Mouse (Mus musculus): Measurements from ENCODE around the gene Ubr7. TPM values are rescaled to one million over a fixed set of nuclear protein-coding genes. Genes with fewer than 3 reads are reported as not detected.

The Ubr7 gene
- polyA plus RNA-seq, 1 experiment from 2014 or later, result 67.1 TPM

DNA sequence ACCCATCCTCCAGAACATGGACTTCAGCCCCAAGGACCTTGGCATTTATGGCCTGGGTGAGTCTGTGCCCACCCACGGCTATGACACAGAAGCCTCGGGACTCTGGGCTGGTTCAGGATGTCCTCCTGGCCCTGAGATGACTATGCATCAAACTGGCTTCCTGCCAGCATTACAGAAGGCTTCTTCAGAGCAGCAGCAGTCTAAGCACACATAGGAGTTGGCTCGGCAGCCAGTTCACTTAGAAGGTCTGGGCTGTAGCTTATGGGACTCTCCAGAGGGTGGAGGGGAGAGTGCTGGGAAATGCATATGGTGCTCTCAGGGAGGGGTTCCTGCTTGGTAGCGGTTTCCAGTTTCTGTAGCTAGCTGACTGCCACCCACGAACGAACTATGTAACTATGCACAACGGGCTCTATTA, 32.0 kb upstream of the Ubr7 start:
- no peaks in the 10 kb centered on the region for H3K27me3 ChIP-seq (ENCODE audit: low read depth, poor library complexity, severe bottlenecking)
- H3K36me3 ChIP-seq, result no peaks in the 10 kb centered on the region
- H3K9me3 ChIP-seq (replicated peaks), result no peaks in the 10 kb centered on the region
- peaks cover 30% of the 10 kb centered on the region for H3K4me1 ChIP-seq
- H3K27ac ChIP-seq (replicated peaks), result no peak overlapping the region
- 85% methylated on average over 7 of the region's 7 CpGs for WGBS
- no peak for DNase-seq (ENCODE audit: low spot score)
- no peak overlapping the region for H3K4me3 ChIP-seq

DNA sequence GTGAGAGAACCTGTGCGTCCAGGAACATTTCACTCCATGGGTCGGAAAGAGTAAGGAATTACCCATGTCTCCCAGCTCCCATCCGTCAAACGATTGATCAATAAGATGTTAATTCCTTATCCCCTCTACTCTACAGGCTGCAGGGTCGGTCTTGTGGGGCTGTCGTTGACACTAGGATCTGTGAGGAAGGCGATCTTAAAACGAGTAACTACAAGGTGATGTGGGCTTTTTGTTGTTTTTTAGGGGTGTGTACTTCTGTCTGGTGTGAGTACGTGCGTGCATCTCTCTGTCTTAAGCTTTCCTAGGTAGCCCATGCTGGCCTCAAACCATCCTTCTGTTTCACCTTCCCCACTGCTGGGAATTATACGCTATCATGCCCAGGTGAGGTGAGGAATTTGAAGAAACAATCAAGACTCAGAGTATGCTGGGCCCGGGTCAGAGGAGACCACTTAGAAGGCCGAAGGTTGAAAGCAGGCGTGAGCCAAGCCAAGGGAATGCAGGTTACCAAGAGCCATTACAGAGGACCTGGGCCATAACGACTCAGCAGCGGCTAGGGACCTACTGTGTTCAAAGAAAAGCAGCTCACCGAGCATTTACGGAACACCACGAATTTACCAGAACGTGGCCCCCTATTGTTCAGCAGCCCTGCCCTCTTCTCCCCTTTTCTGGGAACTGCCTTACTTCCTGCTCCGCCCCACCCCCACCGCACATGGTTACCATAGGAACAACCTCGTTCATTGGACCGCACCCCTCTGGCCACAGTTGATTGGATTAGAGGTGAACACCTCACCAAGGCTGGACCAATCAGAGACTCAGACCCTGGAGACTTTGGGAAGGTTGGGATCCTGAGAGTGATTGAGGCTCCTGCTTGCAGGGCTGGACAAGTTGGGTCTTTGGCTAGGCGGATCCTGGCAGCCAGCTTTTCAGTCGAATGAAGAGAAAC, 27.6 kb upstream of the Ubr7 start:
- Histone ChIP-seq H3K27me3 (ENCODE audit: low read depth, poor library complexity, severe bottlenecking) (no peaks in the 10 kb centered on the region), H3K4me1 (peaks cover 26% of the 10 kb centered on the region), H3K4me3 (peak overlapping the region; percentile 38), H3K27ac (replicated peaks) (peak overlapping the region; percentile 91), H3K36me3 (no peaks in the 10 kb centered on the region), H3K9me3 (replicated peaks) (no peaks in the 10 kb centered on the region)
- DNase-seq (ENCODE audit: low spot score), result peak; percentile 91
- WGBS, result 36% methylated on average over 26 of the region's 26 CpGs

DNA sequence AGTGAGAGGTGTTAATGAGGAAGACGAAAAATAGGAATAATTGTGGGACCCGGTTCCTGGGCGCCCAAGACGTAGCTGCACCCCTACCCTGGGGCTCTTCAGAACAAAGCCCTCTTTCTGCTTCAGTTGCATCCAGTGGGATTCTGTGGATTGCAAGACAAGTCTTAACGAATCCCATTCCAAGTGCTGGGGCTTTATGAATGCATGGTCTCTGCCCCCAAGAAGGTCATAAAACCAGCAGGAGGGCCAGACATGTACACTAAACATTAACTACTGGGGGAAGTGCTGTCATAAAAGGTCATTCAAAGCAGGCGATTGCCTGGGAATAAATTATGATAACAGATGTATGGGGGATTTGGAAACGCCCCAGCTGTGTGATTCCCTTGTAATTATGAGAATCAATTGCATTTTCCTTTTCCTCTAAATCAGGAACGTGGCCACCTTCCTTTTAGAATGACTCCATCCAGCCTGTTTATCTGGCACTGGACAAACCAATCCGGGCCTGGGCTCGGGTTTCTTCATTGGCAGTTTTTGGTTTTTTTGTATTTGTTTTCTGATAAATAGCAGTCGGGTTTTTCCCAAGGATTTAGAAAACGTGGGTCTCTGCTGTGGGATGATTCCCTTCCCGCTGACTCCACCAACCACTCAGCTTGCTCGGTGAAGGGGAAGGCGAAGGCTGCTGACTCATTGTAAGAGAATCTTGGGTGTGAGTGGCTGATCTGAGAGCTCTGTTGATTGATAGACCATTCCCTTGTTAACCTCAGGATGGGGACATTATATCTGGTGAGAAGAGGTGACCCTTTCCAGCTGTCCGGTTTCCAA, 26.8 kb upstream of the Ubr7 start:
- no peak for DNase-seq (ENCODE audit: low spot score)
- peak overlapping the region; percentile 38 for H3K4me3 ChIP-seq
- no peaks in the 10 kb centered on the region for H3K36me3 ChIP-seq
- WGBS, result 49% methylated on average over 16 of the region's 16 CpGs
- peaks cover 26% of the 10 kb centered on the region for H3K4me1 ChIP-seq
- peak overlapping the region; percentile 91 for H3K27ac ChIP-seq (replicated peaks)
- H3K27me3 ChIP-seq (ENCODE audit: low read depth, poor library complexity, severe bottlenecking), result no peaks in the 10 kb centered on the region
- no peaks in the 10 kb centered on the region for H3K9me3 ChIP-seq (replicated peaks)

DNA sequence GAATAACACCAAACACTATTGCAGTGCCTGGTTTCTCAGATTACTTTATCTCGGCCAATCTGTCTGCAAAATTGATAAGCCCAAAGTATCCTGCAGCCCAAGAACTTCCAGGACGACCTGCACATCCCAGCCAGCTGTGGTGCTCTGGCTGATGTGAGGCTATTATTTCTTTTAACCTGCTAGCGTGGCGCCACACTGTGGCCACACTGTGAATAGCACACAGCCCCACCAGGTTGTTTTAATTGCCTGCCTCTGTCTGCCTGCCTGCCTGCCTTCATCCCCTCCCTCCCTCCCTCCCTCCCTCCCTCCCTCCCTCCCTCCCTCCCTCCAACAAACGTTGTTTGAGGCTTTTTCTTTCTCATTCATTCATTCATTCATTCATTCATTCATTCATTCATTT, 24.4 kb upstream of the Ubr7 start:
- H3K4me1 ChIP-seq, result peaks cover 26% of the 10 kb centered on the region
- H3K27me3 ChIP-seq (ENCODE audit: low read depth, poor library complexity, severe bottlenecking), result no peaks in the 10 kb centered on the region
- no peaks in the 10 kb centered on the region for H3K36me3 ChIP-seq
- DNase-seq (ENCODE audit: low spot score), result peak; percentile 64
- WGBS, result 12% methylated on average over 5 of the region's 5 CpGs
- H3K9me3 ChIP-seq (replicated peaks), result no peaks in the 10 kb centered on the region
- no peak overlapping the region for H3K27ac ChIP-seq (replicated peaks)
- no peak overlapping the region for H3K4me3 ChIP-seq

DNA sequence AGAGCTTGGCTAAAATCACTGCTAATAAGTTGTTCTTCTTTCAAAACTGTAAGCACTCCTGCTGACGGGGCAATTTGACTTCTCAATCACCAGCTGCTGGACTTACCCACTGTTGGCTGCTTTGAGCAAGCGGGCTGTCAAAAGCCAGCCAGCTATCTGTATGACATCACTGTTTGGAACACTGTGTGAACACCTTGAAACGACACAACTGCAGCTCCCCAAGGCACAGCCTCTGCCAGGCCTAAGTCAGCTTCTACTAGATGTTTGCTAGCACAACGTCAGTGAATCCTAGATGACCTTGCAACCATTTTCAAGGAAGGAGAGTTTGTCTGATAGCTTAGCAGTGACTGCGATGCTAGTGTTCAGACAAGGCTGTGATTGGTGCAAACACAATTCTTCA, 18.7 kb upstream of the Ubr7 start:
- peaks cover 19% of the 10 kb centered on the region for H3K4me1 ChIP-seq

DNA sequence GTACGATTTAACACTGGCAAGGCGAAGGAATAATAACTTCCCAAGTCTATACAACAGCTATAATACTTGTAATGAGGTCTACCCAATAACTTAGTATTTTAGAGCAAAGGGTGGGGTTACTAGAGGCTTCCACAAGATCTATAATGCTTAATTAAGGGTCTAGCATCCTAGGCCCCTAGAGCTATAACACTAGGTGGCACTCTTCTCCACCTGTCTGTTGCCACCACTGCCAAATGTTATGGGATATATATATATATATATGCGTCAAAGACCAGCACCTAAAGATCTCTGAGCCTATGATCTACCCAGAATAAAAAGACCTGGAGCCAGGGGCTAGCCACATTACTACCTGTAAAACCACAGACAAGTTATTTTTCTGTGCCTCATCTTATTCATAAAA, 17.5 kb upstream of the Ubr7 start:
- peaks cover 6% of the 10 kb centered on the region; the same call in 1 of the 2 replicates for H3K36me3 ChIP-seq
- H3K4me3 ChIP-seq, result no peak overlapping the region
- 68% methylated on average over 3 of the region's 3 CpGs for WGBS
- H3K9me3 ChIP-seq (replicated peaks), result no peaks in the 10 kb centered on the region
- no peaks in the 10 kb centered on the region for H3K27me3 ChIP-seq (ENCODE audit: low read depth, poor library complexity, severe bottlenecking)
- DNase-seq (ENCODE audit: low spot score), result no peak
- no peak overlapping the region for H3K27ac ChIP-seq (replicated peaks)
- peaks cover 29% of the 10 kb centered on the region for H3K4me1 ChIP-seq

More for the DNA sequence above, 18.7 kb upstream of the Ubr7 start:
- DNase-seq (ENCODE audit: low spot score), result no peak
- Histone ChIP-seq H3K36me3 (peaks cover 6% of the 10 kb centered on the region; the same call in 1 of the 2 replicates), H3K4me3 (no peak overlapping the region), H3K9me3 (replicated peaks) (no peaks in the 10 kb centered on the region), H3K27me3 (ENCODE audit: low read depth, poor library complexity, severe bottlenecking) (no peaks in the 10 kb centered on the region), H3K27ac (replicated peaks) (no peak overlapping the region)
- 88% methylated on average over 5 of the region's 5 CpGs for WGBS

DNA sequence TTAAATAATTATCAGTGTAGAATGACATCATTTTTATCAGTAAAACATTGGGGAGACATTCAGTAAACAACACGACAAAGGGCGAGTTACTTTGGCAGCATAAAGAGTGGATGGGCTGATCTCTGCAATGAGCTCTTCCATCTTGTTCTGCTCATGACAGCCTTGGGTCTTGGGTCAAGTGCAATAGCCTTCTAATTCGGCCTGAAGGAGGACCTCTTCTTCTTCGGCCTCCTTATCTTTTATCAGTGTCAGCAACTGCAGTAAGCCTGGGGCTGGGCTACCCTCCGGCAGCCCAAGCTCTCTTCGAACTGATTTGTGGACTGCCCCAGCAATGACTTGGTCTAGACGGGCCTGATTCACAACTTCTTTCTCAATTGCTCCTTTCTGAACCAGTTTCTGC, 15.7 kb upstream of the Ubr7 start:
- WGBS, result 92% methylated on average over 7 of the region's 7 CpGs

DNA sequence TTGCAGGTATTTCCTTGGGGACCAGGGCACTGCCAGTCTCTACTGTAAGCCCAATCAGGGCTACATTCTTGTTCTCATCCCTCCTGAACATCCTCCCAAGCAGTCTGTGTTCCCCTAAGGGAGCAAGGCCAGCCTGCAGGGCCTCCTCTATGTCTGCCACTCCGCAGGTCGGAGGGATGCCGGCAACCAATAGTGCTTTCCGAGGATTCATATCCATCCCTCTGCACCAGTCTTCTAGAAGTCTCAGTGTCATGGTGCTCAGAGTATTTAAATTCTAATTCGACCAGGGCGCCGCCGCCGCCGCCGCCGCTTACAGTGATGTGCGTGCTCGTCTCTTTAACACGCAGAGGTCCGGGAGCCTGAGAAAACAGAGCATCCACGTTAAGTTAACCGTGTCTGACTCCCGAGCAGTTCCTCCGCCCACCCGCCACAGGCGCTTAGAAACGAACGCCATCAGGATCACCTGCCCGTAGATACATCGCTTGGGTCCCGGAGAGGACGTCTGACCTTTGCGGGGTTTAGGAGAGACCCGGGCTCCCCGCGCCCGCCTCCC, 14.7 kb upstream of the Ubr7 start:
- H3K9me3 ChIP-seq (replicated peaks), result no peaks in the 10 kb centered on the region
- H3K4me3 ChIP-seq, result peak overlapping the region; percentile 92
- peaks cover 32% of the 10 kb centered on the region for H3K4me1 ChIP-seq
- peaks cover 17% of the 10 kb centered on the region for H3K36me3 ChIP-seq
- under 1% methylated on average over 33 of the region's 33 CpGs for WGBS
- DNase-seq (ENCODE audit: low spot score), result no peak
- H3K27ac ChIP-seq (replicated peaks), result peak overlapping the region; percentile 94
- H3K27me3 ChIP-seq (ENCODE audit: low read depth, poor library complexity, severe bottlenecking), result no peaks in the 10 kb centered on the region

More for the DNA sequence above, 15.7 kb upstream of the Ubr7 start:
- no peaks in the 10 kb centered on the region for H3K9me3 ChIP-seq (replicated peaks)
- H3K27me3 ChIP-seq (ENCODE audit: low read depth, poor library complexity, severe bottlenecking), result no peaks in the 10 kb centered on the region
- peaks cover 32% of the 10 kb centered on the region for H3K4me1 ChIP-seq
- no peak for DNase-seq (ENCODE audit: low spot score)
- peaks cover 8% of the 10 kb centered on the region for H3K36me3 ChIP-seq
- peak overlapping the region; percentile 92; the same call in 1 of the 2 replicates for H3K4me3 ChIP-seq
- no peak overlapping the region for H3K27ac ChIP-seq (replicated peaks)

DNA sequence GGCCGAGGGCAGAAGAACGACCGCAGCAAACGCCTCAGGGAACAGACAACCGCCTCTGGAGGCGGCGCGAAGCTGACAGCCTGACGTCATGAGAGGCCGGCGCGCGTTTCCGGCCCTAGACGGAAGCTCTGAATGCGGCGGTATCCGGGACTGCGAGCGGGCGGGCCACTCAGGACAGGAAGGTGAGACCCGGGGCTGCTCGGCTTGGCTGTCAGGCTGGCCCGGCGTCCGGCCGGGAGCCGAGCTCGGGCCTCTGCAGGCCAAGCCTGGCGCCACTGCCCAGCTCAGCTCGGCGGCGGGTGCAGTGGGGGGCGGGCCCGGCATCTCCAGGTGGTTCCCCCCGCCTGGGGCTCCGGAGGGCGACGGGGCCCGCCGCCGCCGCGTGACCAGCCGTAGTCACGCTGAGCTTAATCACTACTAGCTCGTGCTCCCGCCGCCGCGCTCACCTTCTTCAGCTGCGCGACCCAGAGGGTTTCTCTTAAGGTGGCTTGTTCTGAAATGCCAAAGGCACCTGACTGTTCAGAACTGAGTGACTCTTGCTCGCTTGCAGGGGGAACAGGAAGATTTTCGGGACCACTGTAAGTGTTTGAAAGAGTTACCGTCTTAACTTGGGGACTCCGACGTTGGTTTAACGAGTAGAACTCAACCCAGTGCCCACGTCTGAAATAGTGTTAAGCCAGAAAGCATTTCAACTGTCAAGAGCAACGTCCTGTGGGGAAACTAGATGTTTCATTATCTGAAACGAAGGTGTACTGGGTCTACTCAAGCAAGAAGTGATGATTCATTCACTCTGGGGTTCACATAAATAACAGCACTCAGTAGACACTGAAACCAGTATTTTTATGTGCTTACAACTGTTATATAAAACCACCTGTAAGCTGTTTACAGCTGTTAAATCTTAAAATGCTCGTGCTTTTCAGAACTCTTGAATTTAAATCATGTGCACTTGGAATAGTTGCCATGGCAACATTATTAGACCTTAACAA, 13.9 kb upstream of the Ubr7 start, which contains the start of the genes Moap1 and Tmem251:
Moap1 (minus strand) TSS at position 73 of the 986 bp plus-strand sequence.
Tmem251 (plus strand) TSS at position 174 of the 986 bp plus-strand sequence.
- peaks cover 32% of the 10 kb centered on the region for H3K4me1 ChIP-seq
- WGBS, result under 1% methylated on average over 63 of the region's 63 CpGs
- H3K36me3 ChIP-seq, result peaks cover 25% of the 10 kb centered on the region
- H3K9me3 ChIP-seq (replicated peaks), result no peaks in the 10 kb centered on the region
- peak; percentile 93 for DNase-seq (ENCODE audit: low spot score)
- no peaks in the 10 kb centered on the region for H3K27me3 ChIP-seq (ENCODE audit: low read depth, poor library complexity, severe bottlenecking)
- H3K27ac ChIP-seq (replicated peaks), result peak within 1 kb of the TSS; percentile 94
- H3K4me3 ChIP-seq, result peak within 1 kb of the TSS; percentile 92

DNA sequence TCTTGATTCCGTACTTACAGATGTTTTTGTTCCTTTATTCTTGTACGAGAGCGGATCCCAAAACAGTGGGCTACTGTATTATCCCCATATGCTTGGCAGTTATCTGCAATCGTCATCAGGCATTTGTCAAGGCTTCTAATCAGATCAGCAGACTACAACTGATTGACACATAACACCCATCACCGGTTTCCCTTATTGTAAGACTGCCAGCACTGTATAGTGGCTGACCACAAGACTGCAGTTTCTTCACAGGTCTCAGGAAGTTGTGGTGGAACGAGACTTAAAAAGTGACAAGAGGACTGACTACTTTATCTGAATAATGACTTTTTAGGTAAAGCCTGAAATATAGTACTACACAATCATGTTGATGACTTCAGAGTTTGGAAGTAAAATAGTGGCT, 12.9 kb upstream of the Ubr7 start:
- Histone ChIP-seq H3K36me3 (peaks cover 32% of the 10 kb centered on the region), H3K27ac (replicated peaks) (no peak overlapping the region), H3K9me3 (replicated peaks) (no peaks in the 10 kb centered on the region), H3K27me3 (ENCODE audit: low read depth, poor library complexity, severe bottlenecking) (no peaks in the 10 kb centered on the region), H3K4me3 (peak overlapping the region; percentile 92), H3K4me1 (peaks cover 32% of the 10 kb centered on the region)
- 76% methylated on average over 6 of the region's 6 CpGs for WGBS
- DNase-seq (ENCODE audit: low spot score), result no peak

DNA sequence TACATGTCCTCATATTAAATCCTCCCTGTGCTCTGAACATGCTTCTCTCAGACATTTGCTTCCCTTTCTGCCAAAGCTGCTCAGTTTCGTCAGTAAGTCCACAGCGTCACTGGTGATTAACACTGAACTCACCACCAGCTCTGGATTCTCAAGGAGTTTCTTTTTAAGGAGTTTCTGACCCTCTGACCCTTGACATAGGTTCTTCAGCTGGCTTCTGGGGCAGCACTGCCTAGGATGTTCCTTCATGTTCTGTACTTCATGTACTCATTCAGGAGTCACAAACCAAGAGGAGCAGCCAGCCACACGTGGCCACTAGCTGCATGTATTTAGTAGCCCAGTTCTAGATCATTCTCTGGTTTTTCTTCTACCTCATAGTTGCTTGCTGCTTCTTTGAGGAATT, 9.5 kb upstream of the Ubr7 start:
- no peak for DNase-seq (ENCODE audit: low spot score)
- peaks cover 21% of the 10 kb centered on the region for H3K4me1 ChIP-seq
- no peak overlapping the region for H3K27ac ChIP-seq (replicated peaks)
- 93% methylated on average over 3 of the region's 3 CpGs for WGBS
- H3K27me3 ChIP-seq (ENCODE audit: low read depth, poor library complexity, severe bottlenecking), result no peaks in the 10 kb centered on the region
- H3K36me3 ChIP-seq, result peaks cover 49% of the 10 kb centered on the region
- no peak overlapping the region for H3K4me3 ChIP-seq
- H3K9me3 ChIP-seq (replicated peaks), result no peaks in the 10 kb centered on the region

Data from midbrain, embryonic 10.5 days (tissue).